Mouse (Mus musculus) T-helper 2 cell (primary cell): ENCODE measurements around the gene Pip5k1a.

Source experiments
- in situ Hi-C: fragments of 300-600 bp; cut with MboI, MseI; formaldehyde crosslinking; loops from one replicate; pipeline ENCODE4 v1.15.1; 2025; ENCODE audit warnings: high pct_unique_total_duplicates

The Pip5k1a gene

GRCm38 (mm10) chr3:95012982-95013381, 93.7 kb downstream of the Pip5k1a start:
- in situ Hi-C loops = loop anchor here (10.0 kb wide), 1 partner anchor 1212 kb away; the partner anchor contains the start of genes Hist2h2ac and Hist2h2be

GRCm38 (mm10) chr3:95010396-95010795, 96.3 kb downstream of the Pip5k1a start:
- in situ Hi-C loops = loop anchor here (10.0 kb wide), 1 partner anchor 1214 kb away; the partner anchor contains the start of genes Hist2h2ac and Hist2h2be
